Comparison of ENCODE assay signal across 14 mouse cellular contexts in the genomic region with DNA sequence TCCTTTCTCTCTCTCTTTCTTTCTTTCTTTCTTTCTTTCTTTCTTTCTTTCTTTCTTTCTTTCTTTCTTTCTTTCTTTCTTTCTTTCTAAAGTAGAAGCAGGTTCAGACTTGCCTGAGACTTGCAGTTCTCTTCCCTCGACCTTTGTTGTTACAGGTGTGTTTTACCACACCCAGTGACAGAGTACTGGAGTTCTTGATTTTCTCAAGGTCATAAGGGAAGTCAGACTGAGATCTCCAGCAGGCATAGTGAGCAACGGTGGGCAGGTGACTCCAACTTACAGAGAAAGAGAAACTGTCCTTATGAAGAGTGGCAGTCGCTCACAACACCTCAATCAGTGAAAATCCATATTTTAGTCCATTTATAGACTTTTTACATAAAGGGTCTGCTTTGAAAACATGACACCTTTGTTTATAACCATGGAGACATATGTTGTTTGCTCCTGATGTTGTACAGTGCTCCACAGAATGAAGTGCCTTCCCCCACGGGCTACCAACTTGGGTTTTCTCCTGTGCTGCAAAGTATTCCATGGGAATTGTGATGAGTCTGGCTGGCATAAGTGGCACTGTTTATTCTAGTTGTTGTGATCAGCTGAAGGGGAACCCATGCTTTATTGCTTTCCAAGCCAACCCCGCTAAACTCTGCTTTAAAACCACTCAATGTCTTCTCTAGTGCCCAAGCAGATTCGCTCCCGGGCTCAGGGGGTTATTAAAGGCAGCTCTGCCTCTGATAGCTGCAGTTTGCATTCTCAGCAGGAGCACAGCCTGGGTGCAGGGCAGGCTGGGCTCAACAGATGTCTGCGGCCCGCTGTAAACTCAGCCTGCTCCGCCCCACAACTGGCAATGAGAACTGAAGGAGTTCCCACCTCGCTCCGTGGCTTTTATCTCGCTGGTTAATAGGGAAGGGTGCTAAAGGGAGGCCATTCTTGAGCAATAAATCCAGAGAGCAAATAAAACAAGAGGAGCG.
DNase-seq lines count a peak whose midpoint lies in the region; ATAC-seq and TF ChIP-seq lines count a peak whose summit lies in the region.
"Had no signal": no experiment of that assay in that cellular context is flagged by ENCODE, and none has a peak within 500 bp of the region (broad histone marks: within the 10 kb centered on the region; RNA-seq: fewer than 3 reads in every experiment).

No protein-coding gene starts in this region.

- no peaks in the 10 kb centered on the region for H3K27me3 ChIP-seq in forebrain, embryonic 13.5 days
- no peaks in the 10 kb centered on the region for H3K27me3 ChIP-seq in forebrain, postnatal 0 days (ENCODE audit: insufficient read depth, low read length)
- H3K27me3 ChIP-seq in liver, postnatal 0 days (ENCODE audit: insufficient read depth, low read length): no peaks in the 10 kb centered on the region
- no peaks in the 10 kb centered on the region for H3K27me3 ChIP-seq in heart, embryonic 14.5 days (ENCODE audit: control insufficient read depth, insufficient read depth, low read length)
- no peaks in the 10 kb centered on the region; the same call in 1 of the 2 replicates for H3K27me3 ChIP-seq in neural tube, embryonic 13.5 days
- H3K27me3 ChIP-seq: limb, embryonic 15.5 days had no signal

- no peak for TF ChIP-seq EP300 in liver, postnatal 0 days (IDR thresholded peaks at IDR 0.05; ENCODE audit: low read depth)

- no peak overlapping the region for H3K4me2 ChIP-seq in forebrain, embryonic 13.5 days
- no peak overlapping the region for H3K4me2 ChIP-seq in forebrain, postnatal 0 days (ENCODE audit: low read depth)
- H3K4me2 ChIP-seq in liver, postnatal 0 days (ENCODE audit: low read depth, low read length): no peak overlapping the region
- H3K4me2 ChIP-seq in heart, embryonic 14.5 days (ENCODE audit: low read length): no peak overlapping the region
- H3K4me2 ChIP-seq in neural tube, embryonic 13.5 days: no peak overlapping the region
- H3K4me2 ChIP-seq: hindbrain, embryonic 14.5 days; limb, embryonic 15.5 days had no signal

- H3K4me1 ChIP-seq in forebrain, embryonic 13.5 days: peaks cover 10% of the 10 kb centered on the region
- no peaks in the 10 kb centered on the region for H3K4me1 ChIP-seq in forebrain, postnatal 0 days (ENCODE audit: insufficient read depth)
- no peaks in the 10 kb centered on the region for H3K4me1 ChIP-seq in liver, postnatal 0 days (ENCODE audit: insufficient read depth)
- H3K4me1 ChIP-seq in heart, embryonic 14.5 days (ENCODE audit: control insufficient read depth in 2 of 2, insufficient read depth in 2 of 2, low read length in 2 of 2): peaks cover 9 to 21% of the 10 kb centered on the region in 2 experiments; a peak in 3 of 4 replicates
- H3K4me1 ChIP-seq in neural tube, embryonic 13.5 days (replicated peaks): peaks cover 10% of the 10 kb centered on the region

- H3K36me3 ChIP-seq in forebrain, embryonic 13.5 days (ENCODE audit: poor library complexity, severe bottlenecking): no peaks in the 10 kb centered on the region
- no peaks in the 10 kb centered on the region for H3K36me3 ChIP-seq in forebrain, postnatal 0 days (ENCODE audit: insufficient read depth)
- H3K36me3 ChIP-seq in liver, postnatal 0 days (replicated peaks; ENCODE audit: insufficient read depth, low read length): no peaks in the 10 kb centered on the region
- no peaks in the 10 kb centered on the region for H3K36me3 ChIP-seq in heart, embryonic 14.5 days (ENCODE audit: control insufficient read depth, insufficient read depth, low read length)
- H3K36me3 ChIP-seq in neural tube, embryonic 13.5 days: no peaks in the 10 kb centered on the region
- H3K36me3 ChIP-seq: limb, embryonic 15.5 days had no signal

- H3K27ac ChIP-seq in forebrain, embryonic 13.5 days: no peak overlapping the region
- H3K27ac ChIP-seq in forebrain, postnatal 0 days (ENCODE audit: low read depth, low read length): no peak overlapping the region
- H3K27ac ChIP-seq in liver, postnatal 0 days (ENCODE audit: low read depth): no peak overlapping the region
- H3K27ac ChIP-seq in heart, embryonic 14.5 days (replicated peaks in 1 of 2; ENCODE audit: control insufficient read depth in 1 of 2, insufficient read depth in 1 of 2, low read depth in 2 of 2, low read length in 2 of 2): peak overlapping the region; percentile 28 to 39; a peak in 2 of 4 replicates
- no peak overlapping the region for H3K27ac ChIP-seq in neural tube, embryonic 13.5 days (replicated peaks)
- H3K27ac ChIP-seq: hindbrain, embryonic 14.5 days; limb, embryonic 15.5 days had no signal

- TF ChIP-seq CTCF in forebrain, postnatal 0 days (IDR thresholded peaks at IDR 0.05; ENCODE audit: low read depth): no peak
- no peak for TF ChIP-seq CTCF in liver, postnatal 0 days (IDR thresholded peaks at IDR 0.05; ENCODE audit: low read depth)

- ATAC-seq in forebrain, embryonic 13.5 days: peak; percentile 27; the same call in 1 of the 2 replicates
- no peak for ATAC-seq in forebrain, postnatal 0 days
- no peak for ATAC-seq in liver, postnatal 0 days
- ATAC-seq in heart, embryonic 14.5 days (ENCODE audit: insufficient number of reproducible peaks, insufficient read depth, low FRiP score, low read depth): peak; percentile 68; the same call in 1 of the 2 replicates
- ATAC-seq in neural tube, embryonic 13.5 days (ENCODE audit: low read depth): peak; percentile 32; the same call in 1 of the 2 replicates
- ATAC-seq: activated CD4-positive, CD25-positive, alpha-beta regulatory T cell, adult 4 months had no signal

- H3K4me3 ChIP-seq in forebrain, embryonic 13.5 days: no peak overlapping the region
- H3K4me3 ChIP-seq in forebrain, postnatal 0 days (ENCODE audit: low read depth, low read length): no peak overlapping the region
- no peak overlapping the region for H3K4me3 ChIP-seq in liver, postnatal 0 days (ENCODE audit: low read depth, low read length)
- no peak overlapping the region for H3K4me3 ChIP-seq in heart, embryonic 14.5 days (ENCODE audit: control insufficient read depth in 1 of 2, insufficient read depth in 1 of 2, low read depth in 1 of 2, low read length in 2 of 2)
- H3K4me3 ChIP-seq in neural tube, embryonic 13.5 days: no peak overlapping the region
- H3K4me3 ChIP-seq: limb, embryonic 15.5 days had no signal

- no peak overlapping the region for H3K9ac ChIP-seq in forebrain, embryonic 13.5 days
- no peak overlapping the region for H3K9ac ChIP-seq in forebrain, postnatal 0 days
- no peak overlapping the region for H3K9ac ChIP-seq in liver, postnatal 0 days (replicated peaks)
- H3K9ac ChIP-seq in heart, embryonic 14.5 days (ENCODE audit: low read length): no peak overlapping the region
- H3K9ac ChIP-seq in neural tube, embryonic 13.5 days: no peak overlapping the region
- H3K9ac ChIP-seq: hindbrain, embryonic 14.5 days; limb, embryonic 15.5 days had no signal

- DNase-seq in forebrain, postnatal 0 days: no peak
- peak; percentile 7 for DNase-seq in liver
- DNase-seq in liver, postnatal 0 days: no peak
- no peak for DNase-seq in thymus, postnatal 14 days
- no peak for DNase-seq in thymus, postnatal 10 days (ENCODE audit: low spot score in 2 of 2)
- DNase-seq: cerebellum, adult 18-20 months; midbrain, embryonic 14.5 days; right cerebral cortex, postnatal 14 days had no signal

- no peaks in the 10 kb centered on the region for H3K9me3 ChIP-seq in forebrain, embryonic 13.5 days (replicated peaks)
- no peaks in the 10 kb centered on the region for H3K9me3 ChIP-seq in forebrain, postnatal 0 days (ENCODE audit: low read length)
- H3K9me3 ChIP-seq in liver, postnatal 0 days (ENCODE audit: low read length): no peaks in the 10 kb centered on the region
- H3K9me3 ChIP-seq in heart, embryonic 14.5 days (ENCODE audit: control insufficient read depth, low read length): no peaks in the 10 kb centered on the region
- no peaks in the 10 kb centered on the region for H3K9me3 ChIP-seq in neural tube, embryonic 13.5 days
- H3K9me3 ChIP-seq: limb, embryonic 15.5 days had no signal

- 27% methylated on average over 14 of the region's 14 CpGs for WGBS in forebrain, embryonic 13.5 days
- 30% methylated on average over 14 of the region's 14 CpGs for WGBS in forebrain, postnatal 0 days
- WGBS in liver, postnatal 0 days (ENCODE audit: insufficient replicate concordance): 40% methylated on average over 14 of the region's 14 CpGs
- 23% methylated on average over 14 of the region's 14 CpGs for WGBS in heart, embryonic 14.5 days
- WGBS in neural tube, embryonic 13.5 days: 15% methylated on average over 14 of the region's 14 CpGs

Comparison
In these comparisons a context has a peak if more than half of its experiments do, and no peak if none do; other contexts are left out.
1. ATAC-seq: peak in forebrain, embryonic 13.5 days (single experiment), heart, embryonic 14.5 days (single experiment) and neural tube, embryonic 13.5 days (single experiment); none in forebrain, postnatal 0 days (single experiment) and liver, postnatal 0 days (single experiment).
2. H3K27ac ChIP-seq: peak in heart, embryonic 14.5 days (2 of 2); none in forebrain, embryonic 13.5 days (single experiment), forebrain, postnatal 0 days (single experiment), liver, postnatal 0 days (single experiment) and neural tube, embryonic 13.5 days (single experiment).